16 mouse cellular contexts compared by ENCODE assay signal in genomic region chr17:62330226-62330625, GRCm38 (mm10).
"Had no signal": no experiment of that assay in that cellular context is flagged by ENCODE, and none has a peak within 500 bp of the region (broad histone marks: within the 10 kb centered on the region; RNA-seq: fewer than 3 reads in every experiment).

No protein-coding gene starts in this region.

- H3K36me3 ChIP-seq: kidney, embryonic 15.5 days; liver, embryonic 13.5 days; stomach, embryonic 15.5 days had no signal

- H3K9ac ChIP-seq: kidney, embryonic 15.5 days; liver, embryonic 13.5 days; stomach, embryonic 15.5 days had no signal

- H3K27ac ChIP-seq: kidney, embryonic 15.5 days; liver, embryonic 13.5 days; stomach, embryonic 15.5 days had no signal

- H3K4me3 ChIP-seq: kidney, embryonic 15.5 days; liver, embryonic 13.5 days; stomach, embryonic 15.5 days had no signal

- H3K4me1 ChIP-seq: kidney, embryonic 15.5 days; liver, embryonic 13.5 days; stomach, embryonic 15.5 days had no signal

- H3K4me2 ChIP-seq: kidney, embryonic 15.5 days; liver, embryonic 13.5 days; midbrain, embryonic 11.5 days; stomach, embryonic 15.5 days had no signal

- H3K27me3 ChIP-seq: kidney, embryonic 15.5 days; liver, embryonic 13.5 days; stomach, embryonic 15.5 days had no signal

- H3K9me3 ChIP-seq: kidney, embryonic 15.5 days; liver, embryonic 13.5 days; stomach, embryonic 15.5 days had no signal

- DNase-seq: kidney, adult 11 months; kidney, adult 8-10 months; kidney, postnatal 10 days; kidney, postnatal 36 days; liver, embryonic 13.5 days; lung, adult 2 months; lung, postnatal 14 days; lung, postnatal 4 days; midbrain, embryonic 14.5 days; right cerebral cortex, postnatal 14 days; spleen, adult 18-20 months; thymus, adult 18-20 months; thymus, postnatal 4 days had no signal
